In genomic region chr8:12103296-12103695, GRCm38 (mm10) we compare ENCODE assay signal across 24 mouse cellular contexts.
A peak's percentile ranks its signal among the peaks of the same experiment; 100 is the strongest.
DNase-seq lines count a peak whose midpoint lies in the region; ATAC-seq and TF ChIP-seq lines count a peak whose summit lies in the region.
"Had no signal": no experiment of that assay in that cellular context is flagged by ENCODE, and none has a peak within 500 bp of the region (broad histone marks: within the 10 kb centered on the region; RNA-seq: fewer than 3 reads in every experiment).

No protein-coding gene starts in this region.

- intact Hi-C loops in left cerebral cortex, postnatal 10 days (cut with DNase I): no loop called here

- H3K9me3 ChIP-seq in forebrain, embryonic 10.5 days: peaks cover 6% of the 10 kb centered on the region; the same call in 1 of the 2 replicates
- H3K9me3 ChIP-seq in forebrain, embryonic 13.5 days (replicated peaks): no peaks in the 10 kb centered on the region
- no peaks in the 10 kb centered on the region; the same call in 1 of the 2 replicates for H3K9me3 ChIP-seq in midbrain, embryonic 11.5 days (ENCODE audit: control insufficient read depth, low read length)
- no peaks in the 10 kb centered on the region for H3K9me3 ChIP-seq in midbrain, embryonic 15.5 days
- H3K9me3 ChIP-seq: forebrain, embryonic 15.5 days; heart, embryonic 12.5 days; heart, embryonic 15.5 days; hindbrain, embryonic 12.5 days; hindbrain, embryonic 15.5 days had no signal

- H3K36me3 ChIP-seq in forebrain, embryonic 10.5 days (replicated peaks): no peaks in the 10 kb centered on the region
- H3K36me3 ChIP-seq in forebrain, embryonic 13.5 days (ENCODE audit: poor library complexity, severe bottlenecking): no peaks in the 10 kb centered on the region
- no peaks in the 10 kb centered on the region for H3K36me3 ChIP-seq in midbrain, embryonic 11.5 days (ENCODE audit: control insufficient read depth, insufficient read depth, low read length)
- H3K36me3 ChIP-seq in midbrain, embryonic 15.5 days (replicated peaks): no peaks in the 10 kb centered on the region
- H3K36me3 ChIP-seq: forebrain, embryonic 15.5 days; heart, embryonic 12.5 days; heart, embryonic 15.5 days; hindbrain, embryonic 12.5 days; hindbrain, embryonic 15.5 days had no signal

- peak overlapping the region; percentile 44 for H3K27ac ChIP-seq in forebrain, embryonic 10.5 days
- no peak overlapping the region for H3K27ac ChIP-seq in forebrain, embryonic 13.5 days
- no peak overlapping the region for H3K27ac ChIP-seq in midbrain, embryonic 11.5 days (ENCODE audit: low read depth, low read length)
- H3K27ac ChIP-seq in midbrain, embryonic 15.5 days: no peak overlapping the region
- H3K27ac ChIP-seq: forebrain, embryonic 15.5 days; heart, embryonic 15.5 days; hindbrain, embryonic 12.5 days; hindbrain, embryonic 15.5 days had no signal

- no peak for ATAC-seq in forebrain, embryonic 13.5 days
- ATAC-seq in midbrain, embryonic 11.5 days (ENCODE audit: low FRiP score): no peak; the same call in 1 of the 2 replicates
- no peak for ATAC-seq in midbrain, embryonic 15.5 days (replicated peaks)
- ATAC-seq: activated CD4-positive, CD25-positive, alpha-beta regulatory T cell, adult 4 months; forebrain, embryonic 15.5 days had no signal

- TF ChIP-seq POLR2A in brain, embryonic 14.5 days (IDR thresholded peaks at IDR 0.05; ENCODE audit: borderline replicate concordance, extremely low read depth, insufficient read depth, insufficient read length, poor library complexity, severe bottlenecking): no peak

- 33% methylated on average over 4 of the region's 4 CpGs for WGBS in forebrain, embryonic 10.5 days
- WGBS in forebrain, embryonic 13.5 days: 45% methylated on average over 4 of the region's 4 CpGs
- WGBS in midbrain, embryonic 11.5 days: 20% methylated on average over 4 of the region's 4 CpGs
- 37% methylated on average over 4 of the region's 4 CpGs for WGBS in midbrain, embryonic 15.5 days

- H3K4me2 ChIP-seq in forebrain, embryonic 13.5 days: no peak overlapping the region
- no peak overlapping the region for H3K4me2 ChIP-seq in midbrain, embryonic 11.5 days
- no peak overlapping the region for H3K4me2 ChIP-seq in midbrain, embryonic 15.5 days
- H3K4me2 ChIP-seq: forebrain, embryonic 15.5 days; heart, embryonic 12.5 days; heart, embryonic 15.5 days; hindbrain, embryonic 12.5 days; hindbrain, embryonic 15.5 days had no signal

- DNase-seq in forebrain, embryonic 10.5 days (ENCODE audit: extremely low spot score, low spot score): no peak
- peak; percentile 92 for DNase-seq in midbrain, embryonic 11.5 days (ENCODE audit: low spot score, missing footprints)
- DNase-seq in ES-CJ7 (ENCODE audit: low read depth, low spot score): peak; percentile 19
- peak; percentile 33 for DNase-seq in brain, embryonic 14.5 days (ENCODE audit: low read depth)
- no peak for DNase-seq in left cerebral cortex, postnatal 10 days (ENCODE audit: extremely low spot score in 1 of 2, low spot score in 2 of 2)
- DNase-seq: adrenal gland, postnatal 10 days; adrenal gland, postnatal 36 days; B cell, adult 2 months; cerebellum, adult 11 months; cerebellum, adult 2 months; cerebellum, adult 9-11 months; cerebellum, postnatal 25 days; gastrocnemius, postnatal 25 days; heart, adult 18-20 months; heart, postnatal 10 days; heart, postnatal 36 days had no signal

- no peak overlapping the region for H3K9ac ChIP-seq in forebrain, embryonic 13.5 days
- no peak overlapping the region; the same call in 1 of the 2 replicates for H3K9ac ChIP-seq in midbrain, embryonic 11.5 days (ENCODE audit: low read length)
- no peak overlapping the region for H3K9ac ChIP-seq in midbrain, embryonic 15.5 days
- H3K9ac ChIP-seq: forebrain, embryonic 15.5 days; heart, embryonic 12.5 days; heart, embryonic 15.5 days; hindbrain, embryonic 12.5 days; hindbrain, embryonic 15.5 days had no signal

- TF ChIP-seq CTCF in brain, embryonic 14.5 days (IDR thresholded peaks at IDR 0.05; ENCODE audit: borderline replicate concordance, extremely low read depth, insufficient read depth, insufficient read length): no peak

- H3K27me3 ChIP-seq in forebrain, embryonic 10.5 days (ENCODE audit: poor library complexity, severe bottlenecking): peaks cover 68% of the 10 kb centered on the region
- peaks cover 31% of the 10 kb centered on the region for H3K27me3 ChIP-seq in forebrain, embryonic 13.5 days
- H3K27me3 ChIP-seq in midbrain, embryonic 11.5 days (ENCODE audit: control insufficient read depth, insufficient read depth, low read length): peaks cover 14% of the 10 kb centered on the region
- H3K27me3 ChIP-seq in midbrain, embryonic 15.5 days (replicated peaks): peaks cover 16% of the 10 kb centered on the region

- no peak overlapping the region for H3K4me3 ChIP-seq in forebrain, embryonic 10.5 days
- H3K4me3 ChIP-seq in forebrain, embryonic 13.5 days: no peak overlapping the region
- H3K4me3 ChIP-seq in midbrain, embryonic 11.5 days (ENCODE audit: low read depth, low read length): no peak overlapping the region
- no peak overlapping the region for H3K4me3 ChIP-seq in midbrain, embryonic 15.5 days
- H3K4me3 ChIP-seq: forebrain, embryonic 15.5 days; heart, embryonic 12.5 days; heart, embryonic 15.5 days; hindbrain, embryonic 12.5 days; hindbrain, embryonic 15.5 days had no signal

- peaks cover 43% of the 10 kb centered on the region for H3K4me1 ChIP-seq in forebrain, embryonic 10.5 days
- H3K4me1 ChIP-seq in forebrain, embryonic 13.5 days: peaks cover 31% of the 10 kb centered on the region
- H3K4me1 ChIP-seq in midbrain, embryonic 11.5 days (ENCODE audit: control insufficient read depth, insufficient read depth, low read length): peaks cover 23% of the 10 kb centered on the region
- peaks cover 17% of the 10 kb centered on the region for H3K4me1 ChIP-seq in midbrain, embryonic 15.5 days
- H3K4me1 ChIP-seq: heart, embryonic 12.5 days; heart, embryonic 15.5 days had no signal

Comparison
In these comparisons a context has a peak if more than half of its experiments do, and no peak if none do; other contexts are left out.
1. DNase-seq: peak in midbrain, embryonic 11.5 days (single experiment), ES-CJ7 (single experiment) and brain, embryonic 14.5 days (single experiment); none in forebrain, embryonic 10.5 days (single experiment) and left cerebral cortex, postnatal 10 days (0 of 2).